Mouse (Mus musculus) stomach, embryonic 15.5 days (tissue): ENCODE results near the gene Gm49380. TPM values are rescaled to one million over a fixed set of nuclear protein-coding genes. Genes with fewer than 3 reads are reported as not detected.

Source experiments
- ATAC-seq: fragments of 200-750 bp; cut with Nextera tagmentation; 2 replicates; pipeline ENCODE4 v1.8.0; 2017; ENCODE audit warnings: low read depth, moderate number of reproducible peaks, moderate TSS enrichment; ENCODE audit not compliant: insufficient read depth, low FRiP score
- H3K27ac ChIP-seq: fragments of 300-500 bp; sonication (generic); 2 replicates; pipeline ENCODE4 v1.5.1; 2015; ENCODE audit warnings: mild to moderate bottlenecking, inconsistent platforms
- H3K27me3 ChIP-seq: fragments of 300-500 bp; sonication (generic); replicated peaks from 2 replicates; pipeline ENCODE4 v1.6.1; 2015; ENCODE audit warnings: inconsistent platforms
- H3K36me3 ChIP-seq: fragments of 300-500 bp; sonication (generic); 2 replicates; pipeline ENCODE4 v1.6.1; 2015; ENCODE audit warnings: inconsistent platforms
- H3K4me1 ChIP-seq: fragments of 300-500 bp; sonication (generic); 2 replicates; pipeline ENCODE4 v1.6.1; 2015; ENCODE audit warnings: inconsistent platforms
- H3K4me2 ChIP-seq: fragments of 300-500 bp; sonication (generic); 2 replicates; pipeline ENCODE4 v1.6.1; 2015; ENCODE audit warnings: mild to moderate bottlenecking, inconsistent platforms
- H3K4me3 ChIP-seq: fragments of 300-500 bp; sonication (generic); replicated peaks from 2 replicates; pipeline ENCODE4 v1.5.1; 2015; ENCODE audit warnings: inconsistent platforms
- H3K9ac ChIP-seq: fragments of 300-500 bp; sonication (generic); 2 replicates; pipeline ENCODE4 v1.6.1; 2015; ENCODE audit warnings: inconsistent platforms
- H3K9me3 ChIP-seq: fragments of 300-500 bp; sonication (generic); 2 replicates; pipeline ENCODE4 v1.6.1; 2016; ENCODE audit warnings: inconsistent platforms
- WGBS: fragments of 180-500 bp; shearing (Covaris S2); methylation state at CpG from one replicate; pipeline ENCODE4 v1.1.7; 2015; 5-methylcytosine and 5-hydroxymethylcytosine counted together
- polyA plus RNA-seq: library from polyadenylated mRNA; unstranded; fragments of >200 nt; fragmentation: Nextera tagmentation; extraction: Ambion mirVana; gene quantifications from 2 replicates; pipeline ENCODE4 v1.2.1, GENCODE M21; 2015

Gene Gm49380
- polyA plus RNA-seq, 1 experiment from 2014 or later = 0.14 TPM

- no peak overlapping the region for H3K4me3 ChIP-seq
- H3K9ac ChIP-seq = no peak overlapping the region
Measured at GRCm38 (mm10) chr9:44078955-44079756, 34.1 kb downstream of the Gm49380 start.

GRCm38 (mm10) chr9:44078136-44078797, 35.0 kb downstream of the Gm49380 start:
- WGBS = 71% methylated on average over 10 of the region's 10 CpGs

More at GRCm38 (mm10) chr9:44078955-44079756, 34.1 kb downstream of the Gm49380 start:
- H3K36me3 ChIP-seq = no peaks in the 10 kb centered on the region; the same call in 1 of the 2 replicates
- no peaks in the 10 kb centered on the region for H3K9me3 ChIP-seq
- no peaks in the 10 kb centered on the region for H3K27me3 ChIP-seq
- H3K4me1 ChIP-seq = peaks cover 34% of the 10 kb centered on the region
- peak overlapping the region; percentile 24 for H3K27ac ChIP-seq
- H3K4me2 ChIP-seq = peak overlapping the region; percentile 4; the same call in 1 of the 2 replicates
- ATAC-seq = peak; percentile 68
- WGBS = 19% methylated on average over 14 of the region's 16 CpGs

DNA sequence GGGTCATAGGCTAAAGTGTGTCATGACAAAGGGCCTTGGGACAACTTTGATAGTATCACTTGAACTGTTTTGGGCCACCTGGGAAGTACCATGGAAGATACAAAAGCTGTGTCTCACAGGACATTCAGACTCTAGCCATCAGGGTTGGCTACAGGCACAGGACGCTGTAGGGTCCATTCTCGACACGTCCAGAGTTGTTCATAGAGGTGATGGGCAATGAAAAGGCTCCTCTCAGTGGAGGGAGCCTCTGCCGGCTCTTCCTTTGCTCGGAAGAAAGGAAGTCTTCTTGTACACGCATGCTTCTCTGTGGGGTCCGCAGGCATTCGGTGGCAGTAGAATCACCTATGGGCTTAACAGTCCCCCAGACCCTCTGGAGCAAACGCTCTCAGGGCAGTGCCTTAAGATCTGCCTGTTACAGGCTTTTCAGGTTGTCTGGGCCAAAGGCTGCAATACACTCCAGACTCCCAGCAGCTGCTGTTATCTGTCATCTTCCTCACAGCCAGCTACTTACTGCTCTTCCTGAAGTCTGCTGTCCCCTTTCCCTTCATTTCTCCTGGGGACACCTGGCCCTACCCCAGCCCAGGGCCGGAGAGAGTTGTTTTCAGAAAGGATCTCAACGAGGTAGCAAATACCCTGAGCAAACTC, 35.9 kb downstream of the Gm49380 start:
- H3K4me2 ChIP-seq = no peak overlapping the region
- H3K4me1 ChIP-seq = peaks cover 29% of the 10 kb centered on the region
- 85% methylated on average over 11 of the region's 11 CpGs for WGBS

More at GRCm38 (mm10) chr9:44078136-44078797, 35.0 kb downstream of the Gm49380 start:
- Histone ChIP-seq H3K27ac (peak overlapping the region; percentile 24; the same call in 1 of the 2 replicates), H3K36me3 (no peaks in the 10 kb centered on the region; the same call in 1 of the 2 replicates), H3K4me3 (no peak overlapping the region), H3K4me1 (peaks cover 25% of the 10 kb centered on the region), H3K27me3 (no peaks in the 10 kb centered on the region), H3K9ac (no peak overlapping the region), H3K4me2 (no peak overlapping the region), H3K9me3 (no peaks in the 10 kb centered on the region)
- no peak for ATAC-seq

GRCm38 (mm10) chr9:44076764-44077120, 36.6 kb downstream of the Gm49380 start:
- Histone ChIP-seq H3K4me2 (no peak overlapping the region), H3K4me1 (peaks cover 35% of the 10 kb centered on the region), H3K9me3 (no peaks in the 10 kb centered on the region), H3K27ac (no peak overlapping the region), H3K9ac (no peak overlapping the region), H3K36me3 (no peaks in the 10 kb centered on the region; the same call in 1 of the 2 replicates), H3K4me3 (no peak overlapping the region), H3K27me3 (no peaks in the 10 kb centered on the region)
- WGBS = 23% methylated on average over 5 of the region's 5 CpGs
- ATAC-seq = no peak

More for the DNA sequence above, 35.9 kb downstream of the Gm49380 start:
- no peak overlapping the region for H3K27ac ChIP-seq
- ATAC-seq = no peak
- H3K9ac ChIP-seq = no peak overlapping the region
- H3K4me3 ChIP-seq = no peak overlapping the region
- no peaks in the 10 kb centered on the region; the same call in 1 of the 2 replicates for H3K36me3 ChIP-seq
- no peaks in the 10 kb centered on the region for H3K27me3 ChIP-seq
- H3K9me3 ChIP-seq = no peaks in the 10 kb centered on the region

DNA sequence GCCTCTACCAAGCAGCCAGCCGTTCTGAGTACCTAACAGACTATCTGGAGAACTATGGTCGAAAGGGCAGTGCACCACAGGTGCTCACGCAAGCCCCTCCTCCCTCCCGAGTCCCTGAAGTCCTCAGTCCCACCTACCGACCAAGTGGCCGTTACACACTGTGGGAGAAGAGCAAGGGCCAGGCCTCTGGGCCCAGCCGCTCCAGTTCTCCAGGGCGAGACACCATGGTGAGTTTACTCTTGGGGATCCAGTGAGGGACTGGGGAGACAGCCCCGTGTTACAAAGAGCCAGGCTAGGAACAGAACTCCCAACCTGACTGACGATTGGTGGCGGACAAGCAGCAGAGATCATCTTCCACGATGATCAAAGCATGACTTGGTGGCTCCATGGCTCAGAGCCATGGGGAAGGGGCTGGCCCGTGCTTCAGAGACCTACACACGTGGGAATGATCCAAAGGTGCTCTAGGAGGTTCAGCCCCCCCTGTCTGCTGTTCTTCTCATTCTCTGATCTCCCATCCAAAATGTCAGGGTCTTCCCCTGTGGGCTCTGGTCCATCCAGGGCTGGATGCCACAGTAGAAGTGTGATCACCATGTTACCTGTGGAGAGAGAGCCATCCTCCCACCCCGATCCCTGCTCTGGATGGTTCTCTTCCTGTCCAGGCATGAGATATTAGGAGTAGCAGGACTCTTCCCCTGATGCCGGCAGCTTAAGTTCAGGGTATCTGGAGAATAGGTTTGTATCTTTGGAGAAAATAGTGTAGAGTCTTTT, 37.1 kb downstream of the Gm49380 start:
- Histone ChIP-seq H3K9ac (no peak overlapping the region), H3K9me3 (no peaks in the 10 kb centered on the region), H3K4me2 (no peak overlapping the region), H3K4me1 (peaks cover 38% of the 10 kb centered on the region), H3K4me3 (no peak overlapping the region), H3K27ac (no peak overlapping the region), H3K27me3 (no peaks in the 10 kb centered on the region), H3K36me3 (no peaks in the 10 kb centered on the region; the same call in 1 of the 2 replicates)
- ATAC-seq = no peak
- 71% methylated on average over 16 of the region's 16 CpGs for WGBS

DNA sequence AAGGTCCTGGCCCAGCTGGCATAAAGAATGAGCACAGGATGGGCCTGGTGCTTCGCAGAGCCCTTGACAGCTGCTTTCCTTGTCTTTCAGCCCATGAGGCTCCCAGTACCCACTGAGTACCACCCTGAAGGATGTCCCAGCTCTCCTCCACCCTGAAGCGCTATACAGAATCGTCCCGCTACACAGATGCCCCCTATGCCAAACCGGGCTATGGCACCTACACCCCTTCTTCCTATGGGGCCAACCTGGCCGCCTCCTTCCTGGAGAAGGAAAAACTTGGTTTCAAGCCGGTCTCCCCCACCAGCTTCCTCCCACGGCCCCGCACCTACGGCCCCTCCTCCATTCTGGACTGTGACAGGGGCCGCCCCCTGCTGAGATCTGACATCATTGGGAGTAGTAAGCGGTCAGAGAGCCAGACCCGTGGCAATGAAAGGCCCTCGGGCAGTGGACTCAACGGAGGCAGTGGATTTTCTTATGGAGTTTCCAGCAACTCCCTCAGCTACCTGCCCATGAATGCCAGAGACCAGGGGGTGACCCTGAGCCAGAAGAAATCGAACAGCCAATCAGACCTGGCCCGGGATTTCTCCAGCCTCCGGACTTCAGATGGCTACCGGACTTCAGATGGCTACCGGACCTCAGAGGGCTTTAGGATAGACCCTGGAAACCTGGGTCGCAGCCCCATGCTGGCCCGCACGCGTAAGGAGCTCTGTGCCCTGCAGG, 37.9 kb downstream of the Gm49380 start:
- H3K9me3 ChIP-seq = no peaks in the 10 kb centered on the region
- H3K4me2 ChIP-seq = no peak overlapping the region
- no peaks in the 10 kb centered on the region for H3K27me3 ChIP-seq
- H3K36me3 ChIP-seq = no peaks in the 10 kb centered on the region; the same call in 1 of the 2 replicates
- H3K4me1 ChIP-seq = peaks cover 40% of the 10 kb centered on the region
- no peak overlapping the region for H3K27ac ChIP-seq
- 78% methylated on average over 24 of the region's 24 CpGs for WGBS
- no peak overlapping the region for H3K9ac ChIP-seq
- H3K4me3 ChIP-seq = no peak overlapping the region
- no peak for ATAC-seq

DNA sequence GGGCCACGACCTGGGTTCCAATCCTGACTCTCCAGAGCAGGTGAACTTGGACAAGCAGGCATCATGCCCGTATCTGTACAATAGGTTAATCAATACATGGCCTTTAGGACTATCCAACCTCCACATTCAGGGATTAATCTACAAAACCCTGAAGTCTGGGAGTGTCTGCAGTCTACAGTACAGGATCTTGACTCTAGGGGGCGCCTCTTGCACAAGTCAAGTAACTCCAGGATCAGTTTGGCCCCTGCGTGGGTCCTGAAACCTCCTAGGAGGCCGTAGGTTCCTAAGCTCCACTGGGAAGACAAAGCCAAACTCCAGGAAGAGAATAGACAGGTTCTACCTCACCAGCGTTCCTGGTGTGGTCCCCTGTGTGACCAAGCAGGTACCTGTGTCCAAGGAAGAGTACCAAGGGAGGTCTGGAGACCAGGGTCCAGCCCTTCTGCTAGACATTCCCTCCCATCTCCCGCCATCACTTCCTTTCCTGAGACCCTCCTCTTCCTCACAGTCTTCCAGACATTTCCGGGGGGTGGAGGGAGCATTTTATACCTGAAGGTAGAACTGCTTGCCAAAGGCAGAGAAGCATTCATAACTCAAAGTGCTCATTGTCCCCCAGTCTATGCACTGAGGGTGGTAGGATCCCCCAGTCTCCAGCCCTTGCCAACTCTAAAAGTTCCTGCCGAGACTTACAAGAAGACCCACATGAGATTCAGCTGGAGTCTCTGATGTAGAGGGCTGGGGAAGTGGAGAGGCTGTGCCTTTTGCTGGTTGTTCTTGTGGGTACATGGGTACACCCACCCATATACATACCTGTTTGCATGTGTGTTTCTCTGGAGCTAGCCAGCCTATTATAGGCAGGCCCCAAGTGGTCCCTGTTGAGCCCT, 38.7 kb downstream of the Gm49380 start:
- 60% methylated on average over 9 of the region's 9 CpGs for WGBS
- H3K27me3 ChIP-seq = no peaks in the 10 kb centered on the region
- H3K4me3 ChIP-seq = no peak overlapping the region
- no peak overlapping the region for H3K27ac ChIP-seq
- no peak for ATAC-seq
- H3K9ac ChIP-seq = no peak overlapping the region
- no peaks in the 10 kb centered on the region for H3K9me3 ChIP-seq
- peaks cover 37% of the 10 kb centered on the region for H3K4me1 ChIP-seq
- no peaks in the 10 kb centered on the region; the same call in 1 of the 2 replicates for H3K36me3 ChIP-seq
- no peak overlapping the region for H3K4me2 ChIP-seq

DNA sequence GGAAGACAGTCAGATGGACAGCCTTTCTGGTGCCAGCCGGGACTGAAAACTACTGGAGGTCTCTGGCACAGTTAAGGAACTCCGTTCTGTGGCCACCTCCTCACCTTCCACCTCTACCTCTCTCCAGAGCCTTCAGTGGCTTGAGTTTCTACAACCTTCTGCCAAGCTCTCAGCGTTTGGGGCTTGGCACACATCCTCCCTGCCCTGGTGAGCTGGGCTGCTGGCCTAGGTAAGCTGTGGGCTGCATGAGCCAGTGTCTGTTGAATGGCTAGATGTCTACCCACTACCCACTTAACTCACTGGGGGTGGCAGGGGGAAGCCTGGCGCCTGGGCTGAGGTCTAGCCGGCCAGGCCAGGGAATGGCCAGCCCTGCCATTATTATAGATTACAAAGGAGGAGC, 40.2 kb downstream of the Gm49380 start:
- no peaks in the 10 kb centered on the region for H3K27me3 ChIP-seq
- no peak overlapping the region for H3K4me3 ChIP-seq
- H3K36me3 ChIP-seq = no peaks in the 10 kb centered on the region; the same call in 1 of the 2 replicates
- no peak overlapping the region for H3K4me2 ChIP-seq
- no peak overlapping the region for H3K9ac ChIP-seq
- WGBS = 67% methylated on average over 5 of the region's 5 CpGs
- H3K27ac ChIP-seq = no peak overlapping the region
- no peaks in the 10 kb centered on the region for H3K9me3 ChIP-seq
- ATAC-seq = no peak
- peaks cover 21% of the 10 kb centered on the region for H3K4me1 ChIP-seq

GRCm38 (mm10) chr9:44072599-44072915, 40.7 kb downstream of the Gm49380 start:
- Histone ChIP-seq H3K27me3 (no peaks in the 10 kb centered on the region), H3K4me3 (no peak overlapping the region), H3K9ac (no peak overlapping the region), H3K27ac (no peak overlapping the region), H3K9me3 (no peaks in the 10 kb centered on the region), H3K4me2 (no peak overlapping the region), H3K4me1 (peaks cover 18% of the 10 kb centered on the region), H3K36me3 (no peaks in the 10 kb centered on the region; the same call in 1 of the 2 replicates)
- 44% methylated on average over 4 of the region's 4 CpGs for WGBS
- no peak for ATAC-seq

DNA sequence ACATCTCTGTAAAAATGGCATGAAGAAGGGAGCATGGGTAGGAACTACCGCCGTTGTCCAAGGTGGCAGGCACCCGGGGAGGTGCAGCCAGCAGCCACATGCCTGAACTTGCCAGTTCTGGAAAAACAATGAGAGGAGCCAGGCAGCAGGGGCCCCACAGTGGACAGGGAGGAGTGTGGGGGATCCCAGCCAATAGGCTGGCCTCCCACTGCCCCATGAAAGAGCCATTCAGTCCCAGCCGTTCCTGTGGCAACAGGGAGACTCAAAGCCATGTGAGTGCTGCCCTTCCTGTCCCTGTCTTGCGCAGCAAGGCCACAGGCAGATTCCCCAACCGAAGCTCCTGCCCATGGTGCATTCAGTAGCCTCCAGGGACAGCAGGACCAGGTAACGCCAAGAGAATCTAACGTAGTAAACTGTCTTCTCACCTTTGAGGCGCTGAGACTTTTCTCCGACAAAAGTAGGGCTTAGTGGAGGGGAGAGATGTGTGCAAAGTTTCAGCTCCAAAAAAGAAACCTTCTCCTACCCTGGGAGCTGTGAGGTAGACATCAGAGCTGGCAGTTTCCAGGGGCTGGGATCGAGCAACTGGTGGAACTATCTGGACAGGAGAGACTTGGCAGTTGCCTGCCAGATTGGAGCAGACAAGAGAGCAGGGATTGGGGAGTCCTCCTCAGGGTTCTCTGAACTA, 41.2 kb downstream of the Gm49380 start:
- Histone ChIP-seq H3K9me3 (no peaks in the 10 kb centered on the region), H3K27ac (no peak overlapping the region), H3K4me2 (no peak overlapping the region; the same call in 1 of the 2 replicates), H3K36me3 (no peaks in the 10 kb centered on the region; the same call in 1 of the 2 replicates), H3K4me1 (peaks cover 23% of the 10 kb centered on the region), H3K27me3 (no peaks in the 10 kb centered on the region), H3K9ac (no peak overlapping the region), H3K4me3 (no peak overlapping the region)
- 46% methylated on average over 11 of the region's 11 CpGs for WGBS
- ATAC-seq = no peak
